Mouse (Mus musculus): ENCODE data around the gene B3glct.

GRCm38 (mm10) chr5:149642783-149643509 is 35.1 kb upstream of the B3glct start:
- TF ChIP-seq CTCF (IDR thresholded peaks at IDR 0.05; ENCODE audit: low read depth) (no peak), EP300 (IDR thresholded peaks at IDR 0.05; ENCODE audit: low read depth) (no peak)
